Mouse (Mus musculus) forebrain, embryonic 16.5 days (tissue): ENCODE measurements around the gene Optn. TPM values are rescaled to one million over a fixed set of nuclear protein-coding genes. Genes with fewer than 3 reads are reported as not detected.

ENCODE experiments used
- ATAC-seq: fragments of 200-750 bp; cut with Nextera tagmentation; 2 replicates; pipeline ENCODE4 v1.8.0; 2017; ENCODE audit warnings: mild to moderate bottlenecking, moderate library complexity
- H3K27ac ChIP-seq: fragments of 300-500 bp; sonication (generic); 2 replicates; pipeline ENCODE4 v1.5.1; 2014; ENCODE audit warnings: low read length, control low read depth
- H3K27me3 ChIP-seq: fragments of 300-500 bp; sonication (generic); replicated peaks from 2 replicates; pipeline ENCODE4 v1.6.1; 2014; ENCODE audit warnings: low read length; ENCODE audit not compliant: control insufficient read depth, insufficient read depth
- H3K36me3 ChIP-seq: fragments of 300-500 bp; sonication (generic); 2 replicates; pipeline ENCODE4 v1.6.1; 2014; ENCODE audit not compliant: control insufficient read depth, insufficient read depth
- H3K4me1 ChIP-seq: fragments of 300-500 bp; sonication (generic); replicated peaks from 2 replicates; pipeline ENCODE4 v1.6.1; 2014; ENCODE audit warnings: low read length; ENCODE audit not compliant: control insufficient read depth, insufficient read depth
- H3K4me2 ChIP-seq: fragments of 300-500 bp; sonication (generic); 2 replicates; pipeline ENCODE4 v1.6.1; 2014; ENCODE audit warnings: mild to moderate bottlenecking, low read length, control low read depth
- H3K4me3 ChIP-seq: fragments of 300-500 bp; sonication (generic); replicated peaks from 2 replicates; pipeline ENCODE4 v1.5.1; 2014; ENCODE audit warnings: mild to moderate bottlenecking, low read length, control low read depth
- H3K9ac ChIP-seq: fragments of 300-500 bp; sonication (generic); replicated peaks from 2 replicates; pipeline ENCODE4 v1.6.1; 2014; ENCODE audit warnings: low read depth, low read length, control low read depth
- H3K9me3 ChIP-seq: fragments of 300-500 bp; sonication (generic); 2 replicates; pipeline ENCODE4 v1.6.1; 2016; ENCODE audit warnings: low read length; ENCODE audit not compliant: control insufficient read depth
- WGBS: fragments of 180-500 bp; shearing (Covaris S2); extraction: QIAGEN DNeasy Blood & Tissue Kit; methylation state at CpG from one replicate; pipeline ENCODE4 v1.1.7; 2014; 5-methylcytosine and 5-hydroxymethylcytosine counted together
- polyA plus RNA-seq: library from polyadenylated mRNA; unstranded; fragments of >200 nt; fragmentation: Nextera tagmentation; extraction: Ambion mirVana; gene quantifications from 2 replicates; pipeline ENCODE4 v1.2.1, GENCODE M21; 2015

Gene Optn
- polyA plus RNA-seq, 1 experiment from 2014 or later = 8.0 TPM

- Histone ChIP-seq H3K4me1 (no peaks in the 10 kb centered on the region), H3K9me3 (no peaks in the 10 kb centered on the region), H3K9ac (no peak overlapping the region), H3K4me2 (no peak overlapping the region), H3K4me3 (no peak overlapping the region), H3K36me3 (no peaks in the 10 kb centered on the region), H3K27me3 (no peaks in the 10 kb centered on the region), H3K27ac (no peak overlapping the region)
- 95% methylated on average over 4 of the region's 4 CpGs for WGBS
- no peak for ATAC-seq
These were observed 77.1 kb downstream of the Optn start for GRCm38 (mm10) chr2:4986798-4987197.

DNA sequence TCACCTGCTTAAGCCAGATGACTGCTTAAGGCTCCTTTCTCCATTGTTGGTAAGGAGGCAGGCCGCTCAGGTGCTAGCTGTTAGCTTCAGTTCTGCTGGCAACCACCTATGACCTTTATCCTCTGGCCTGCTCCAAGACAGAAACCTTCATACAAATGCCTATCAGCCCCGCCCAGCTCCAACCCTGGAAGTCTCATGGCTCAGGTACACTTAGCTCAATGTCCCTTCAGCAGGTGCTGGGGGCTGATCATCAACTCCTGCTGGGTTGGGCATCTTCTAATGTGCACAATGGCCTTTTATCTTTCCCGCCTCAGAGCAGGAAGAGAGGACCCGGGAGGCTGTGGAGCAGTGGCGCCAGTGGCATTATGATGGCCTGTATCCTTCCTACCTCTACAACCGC, 78.9 kb downstream of the Optn start:
- Histone ChIP-seq H3K9ac (no peak overlapping the region), H3K4me3 (no peak overlapping the region), H3K36me3 (no peaks in the 10 kb centered on the region), H3K4me2 (no peak overlapping the region), H3K27me3 (no peaks in the 10 kb centered on the region), H3K27ac (no peak overlapping the region), H3K9me3 (no peaks in the 10 kb centered on the region), H3K4me1 (no peaks in the 10 kb centered on the region)
- ATAC-seq = no peak
- WGBS = 81% methylated on average over 6 of the region's 6 CpGs

DNA sequence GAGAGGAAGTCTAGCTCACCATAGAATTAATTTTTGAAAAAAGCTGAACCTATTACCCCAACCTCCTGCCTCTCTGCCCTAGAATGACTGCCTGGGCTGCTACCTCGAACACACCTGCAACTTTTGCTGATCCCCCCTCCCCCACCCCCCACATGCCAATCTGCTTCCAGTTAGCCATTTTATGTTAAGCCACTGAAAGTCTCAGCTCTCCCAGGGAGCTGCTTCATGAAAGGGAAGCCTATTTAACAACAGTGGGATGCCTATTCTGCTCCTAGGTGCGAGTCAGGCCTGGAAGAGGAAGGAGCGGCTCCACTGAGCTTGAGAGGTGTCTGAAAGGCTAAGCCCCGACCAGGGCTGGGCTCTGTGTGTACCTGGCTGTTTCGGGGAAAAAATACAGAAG, 79.9 kb downstream of the Optn start:
- 17% methylated on average over 5 of the region's 5 CpGs for WGBS

GRCm38 (mm10) chr2:4978091-4978490, 85.8 kb downstream of the Optn start:
- WGBS = 7% methylated on average over 8 of the region's 8 CpGs
- Histone ChIP-seq H3K27ac (peak overlapping the region; percentile 71), H3K4me3 (no peak overlapping the region), H3K27me3 (no peaks in the 10 kb centered on the region), H3K9me3 (no peaks in the 10 kb centered on the region), H3K36me3 (no peaks in the 10 kb centered on the region), H3K4me1 (peaks cover 19% of the 10 kb centered on the region), H3K9ac (no peak overlapping the region), H3K4me2 (no peak overlapping the region)
- peak; percentile 53 for ATAC-seq

More for the DNA sequence above, 79.9 kb downstream of the Optn start:
- ATAC-seq = no peak
- Histone ChIP-seq H3K9ac (no peak overlapping the region), H3K4me2 (no peak overlapping the region), H3K27me3 (no peaks in the 10 kb centered on the region), H3K27ac (no peak overlapping the region), H3K36me3 (no peaks in the 10 kb centered on the region), H3K9me3 (no peaks in the 10 kb centered on the region), H3K4me1 (no peaks in the 10 kb centered on the region), H3K4me3 (no peak overlapping the region)

DNA sequence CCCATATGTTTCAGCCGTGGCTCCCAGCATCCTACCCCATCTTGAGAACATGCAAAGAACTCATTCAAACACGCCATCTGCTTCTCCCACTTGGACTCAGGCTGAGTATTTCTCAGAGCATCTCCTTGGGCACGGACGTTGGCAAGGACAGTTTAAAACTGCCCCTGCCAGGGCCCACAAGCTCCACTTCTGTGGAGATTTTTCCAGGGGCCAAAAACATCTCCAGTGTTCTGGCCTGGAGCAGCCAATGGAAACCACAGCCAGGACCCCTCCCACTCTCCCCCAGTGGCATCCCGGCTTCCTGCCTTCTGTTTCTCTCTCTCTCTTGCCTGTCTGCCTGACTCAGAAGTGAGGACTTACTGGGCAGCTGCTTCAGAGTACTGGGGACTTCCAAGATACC, 88.0 kb downstream of the Optn start, which contains the start of gene Ucma:
Gene Ucma (plus strand): TSS at position 316 of the 400 bp plus-strand sequence.
- WGBS = 55% methylated on average over 5 of the region's 5 CpGs
- ATAC-seq = 0 out of 2 replicates have a peak, but pooled peaks have one; percentile 38
- peak within 1 kb of the TSS; percentile 8; the same call in 1 of the 2 replicates for H3K27ac ChIP-seq

More for the DNA sequence above, 88.0 kb downstream of the Optn start, which contains the start of gene Ucma:
- no peaks in the 10 kb centered on the region for H3K27me3 ChIP-seq
- no peak within 1 kb of the TSS for H3K9ac ChIP-seq
- no peak within 1 kb of the TSS for H3K4me3 ChIP-seq
- no peaks in the 10 kb centered on the region for H3K36me3 ChIP-seq
- no peaks in the 10 kb centered on the region for H3K9me3 ChIP-seq
- H3K4me1 ChIP-seq = peaks cover 19% of the 10 kb centered on the region
- H3K4me2 ChIP-seq = no peak within 1 kb of the TSS

Other genes with a start within 250 kb of the Optn start
- gene Sephs1, start 182.5 kb downstream of the Optn start, polyA plus RNA-seq = 77.4 and 85.6 TPM in 2 replicates
- gene Phyh, start 145.0 kb downstream of the Optn start, polyA plus RNA-seq = 47.6 and 58.1 TPM in 2 replicates
- 0.71 TPM in 1 of 2 replicates, not detected in the other for gene Ucma, start 87.9 kb downstream of the Optn start, polyA plus RNA-seq
- 10.5 and 12.5 TPM in 2 replicates for gene Mcm10, start 51.3 kb downstream of the Optn start, polyA plus RNA-seq
- 3.0 and 3.6 TPM in 2 replicates for gene Ccdc3, start 73.7 kb upstream of the Optn start, polyA plus RNA-seq